Mouse (Mus musculus) kidney, adult 11 months (tissue): ENCODE data around the gene Cux1.

ENCODE experiments used
- DNase-seq: peaks from one replicate; pipeline ENCODE4 v3.0.0; 2022

Gene Cux1

GRCm38 (mm10) chr5:136535976-136536725 lies 31.1 kb downstream of the Cux1 start:
- peak; percentile 62 for DNase-seq

- DNase-seq, result no peak
Observed at GRCm38 (mm10) chr5:136535204-136535603, 32.1 kb downstream of the Cux1 start.

DNA sequence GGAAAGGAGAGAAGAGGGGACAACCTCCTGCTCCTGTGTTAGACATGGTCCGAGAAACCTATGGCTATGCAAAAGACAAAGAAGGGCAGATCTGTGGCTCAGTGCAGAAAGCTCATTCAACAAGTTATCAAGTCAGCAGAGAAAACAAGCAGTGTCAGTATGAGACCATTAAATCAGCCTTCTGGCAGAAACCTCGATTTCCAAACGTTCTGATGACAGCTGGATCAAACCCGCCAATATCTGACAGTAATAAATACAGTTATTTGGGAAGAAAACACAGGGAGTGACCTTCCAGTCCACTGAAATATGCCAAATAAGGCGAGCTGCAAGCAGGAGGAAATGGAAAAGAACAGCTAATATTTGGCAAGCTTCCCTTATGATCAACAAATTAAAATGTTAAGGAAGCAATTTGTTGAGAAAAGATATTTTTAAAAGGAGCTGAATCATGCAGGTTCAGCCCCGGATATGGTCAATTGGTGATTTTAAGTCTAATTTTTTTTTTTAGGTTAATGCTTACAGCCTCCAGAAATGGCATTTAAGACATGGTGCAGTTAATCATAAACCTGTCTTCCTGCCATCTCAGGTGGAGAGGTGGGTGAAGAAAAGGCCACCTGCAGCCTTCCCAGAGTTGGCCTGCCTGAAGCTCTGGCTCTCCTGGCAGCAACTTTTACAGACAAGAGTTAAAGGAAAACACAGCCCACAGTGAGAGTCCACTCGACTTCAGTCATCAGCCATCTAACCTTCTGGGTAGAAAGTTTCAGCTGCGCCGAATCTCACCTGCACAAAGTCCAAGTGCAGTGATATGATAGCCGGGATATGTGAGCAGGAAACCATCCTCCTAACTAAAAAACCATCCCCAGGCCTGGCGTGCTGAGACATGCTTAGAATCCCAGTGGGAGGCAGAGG lies 33.7 kb downstream of the Cux1 start:
- DNase-seq, result peak; percentile 78

DNA sequence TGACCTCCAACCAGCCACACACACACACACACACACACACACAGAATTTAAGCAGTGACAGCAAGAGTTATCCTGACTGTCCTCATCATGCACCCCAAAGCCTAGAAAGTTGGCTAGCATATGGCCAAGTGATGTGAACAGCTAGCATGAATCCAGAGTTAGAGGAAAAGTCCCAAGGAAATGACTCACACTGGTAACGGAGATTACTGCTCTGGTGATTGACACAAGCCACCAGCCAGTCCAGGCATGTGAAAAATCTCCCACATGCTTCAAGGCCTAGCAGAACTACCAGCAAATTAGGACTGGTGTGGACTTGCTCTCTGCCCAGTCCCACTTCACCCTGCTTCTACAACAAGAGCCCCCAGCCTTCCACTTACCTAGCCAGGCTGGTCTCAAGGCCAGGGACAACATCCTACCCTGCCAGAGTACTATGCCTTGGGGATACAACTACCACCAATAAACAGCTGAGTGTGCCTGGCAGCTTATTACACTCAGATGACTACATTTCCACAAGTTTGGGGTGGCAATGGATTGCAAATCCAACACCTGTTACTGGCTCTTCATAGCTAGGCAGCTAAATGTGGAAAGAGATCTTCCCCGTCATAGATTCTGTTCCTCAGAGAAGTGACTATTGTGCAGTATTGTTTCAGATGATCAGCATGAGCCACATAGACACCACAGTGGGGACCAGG lies 35.5 kb downstream of the Cux1 start:
- DNase-seq, result no peak

DNA sequence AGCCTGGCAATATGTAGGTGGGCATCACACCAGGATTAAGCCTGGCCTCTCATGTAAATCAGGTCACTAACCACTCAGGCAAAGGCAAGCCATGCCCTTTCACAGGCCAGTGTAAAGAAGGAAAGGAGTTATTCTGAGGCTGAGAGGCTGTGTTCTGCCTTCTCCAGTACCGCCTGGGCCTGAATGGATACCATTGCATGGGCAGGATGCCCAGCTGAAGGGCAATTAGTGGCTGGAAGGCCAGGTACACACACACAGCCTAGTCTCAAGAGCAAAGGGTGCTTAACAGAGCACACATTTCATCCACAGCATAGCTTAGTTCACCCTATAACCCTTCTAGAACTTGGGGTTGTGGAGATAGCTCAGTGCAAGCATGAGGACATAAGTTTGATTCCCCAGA lies 36.4 kb downstream of the Cux1 start:
- DNase-seq, result peak; percentile 79

GRCm38 (mm10) chr5:136529165-136529564 lies 38.1 kb downstream of the Cux1 start:
- DNase-seq, result no peak

GRCm38 (mm10) chr5:136527871-136528270 lies 39.4 kb downstream of the Cux1 start:
- DNase-seq, result no peak

GRCm38 (mm10) chr5:136526545-136526909 lies 40.8 kb downstream of the Cux1 start:
- DNase-seq, result no peak

GRCm38 (mm10) chr5:136525896-136526544 lies 41.3 kb downstream of the Cux1 start:
- no peak for DNase-seq

DNA sequence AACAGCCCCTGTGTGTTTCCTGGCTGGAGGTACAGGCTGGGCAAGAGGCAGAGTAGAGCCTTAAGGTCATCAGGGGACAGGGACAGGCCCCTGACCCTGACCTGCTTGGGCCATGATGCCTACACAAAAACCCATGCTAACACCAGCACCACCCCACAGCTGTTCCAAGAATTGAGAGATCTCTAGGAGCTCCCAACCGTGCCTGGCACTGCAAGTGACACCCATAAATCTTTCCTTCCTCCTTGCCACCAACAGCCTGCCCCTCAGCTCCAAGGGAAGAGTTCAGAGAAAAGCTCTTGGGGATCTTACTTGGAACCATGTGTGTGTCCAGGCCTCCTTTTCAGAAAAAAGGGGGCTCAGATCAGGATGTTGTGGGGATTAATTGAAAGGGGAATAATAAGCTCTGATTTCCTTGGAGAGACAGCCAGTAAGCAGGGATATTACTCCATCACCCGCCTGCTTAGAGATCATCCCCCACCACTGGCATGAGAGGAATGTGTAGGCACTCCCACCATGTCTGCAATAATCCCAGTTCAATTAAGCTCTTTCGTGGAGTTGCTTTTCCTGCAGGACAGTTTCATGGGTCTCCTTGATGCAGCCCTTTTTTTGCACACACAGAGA lies 44.3 kb downstream of the Cux1 start:
- DNase-seq, result no peak

DNA sequence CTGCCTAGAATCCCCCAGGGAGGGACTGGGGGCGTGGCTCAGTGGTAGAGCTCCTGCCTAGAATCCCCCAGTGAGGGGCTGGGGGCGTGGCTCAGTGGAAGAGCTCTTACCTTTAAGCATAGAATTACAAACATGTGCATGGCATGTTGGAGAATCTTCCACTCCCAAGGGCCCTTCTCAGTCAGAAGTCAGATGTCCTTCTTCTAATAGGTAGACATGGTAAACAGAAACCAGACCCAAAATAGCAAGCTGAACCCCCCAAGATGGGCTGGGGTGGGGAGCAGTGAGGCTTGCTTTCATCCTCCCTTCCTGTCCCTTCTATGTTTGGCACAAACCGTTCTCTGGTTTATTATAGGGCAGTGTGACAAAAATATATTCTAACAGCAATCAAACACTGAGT lies 45.6 kb downstream of the Cux1 start:
- no peak for DNase-seq

DNA sequence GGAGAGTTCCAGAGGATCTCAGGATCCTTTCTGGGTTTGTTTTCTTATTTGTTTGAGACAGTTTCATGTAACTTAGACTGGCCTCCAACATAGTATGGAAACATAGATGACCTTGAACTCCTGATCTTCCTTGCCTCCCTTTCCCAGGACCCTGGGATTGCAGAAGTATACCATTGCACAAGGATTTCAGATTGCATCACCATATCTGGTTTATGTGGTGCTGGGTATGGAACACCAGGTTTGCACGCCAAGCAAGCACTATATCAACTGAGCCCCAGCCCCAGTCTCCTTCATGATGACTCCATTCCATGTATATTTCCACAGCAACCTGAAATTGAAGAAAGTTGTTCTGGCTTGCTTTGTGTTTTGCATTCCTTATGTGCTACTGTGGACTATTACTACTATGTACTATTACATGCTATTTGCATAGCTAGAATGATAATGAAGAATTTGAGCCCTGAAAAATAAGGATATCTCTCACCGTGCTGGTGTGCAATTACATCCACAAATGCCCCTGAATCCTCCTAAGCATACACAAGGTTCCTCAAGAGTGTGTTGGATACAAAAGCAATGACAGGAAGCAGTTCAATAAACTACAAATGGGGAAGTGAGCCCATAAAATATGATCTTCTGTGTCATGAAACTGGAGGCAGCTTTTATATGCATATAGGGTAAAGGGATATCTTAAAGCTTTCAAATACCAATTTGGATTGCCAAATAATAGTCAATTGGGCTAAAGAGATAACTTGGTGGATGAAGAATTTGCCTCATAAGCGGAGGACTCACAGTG lies 48.4 kb downstream of the Cux1 start:
- DNase-seq, result no peak

GRCm38 (mm10) chr5:136517510-136517909 lies 49.8 kb downstream of the Cux1 start:
- no peak for DNase-seq

DNA sequence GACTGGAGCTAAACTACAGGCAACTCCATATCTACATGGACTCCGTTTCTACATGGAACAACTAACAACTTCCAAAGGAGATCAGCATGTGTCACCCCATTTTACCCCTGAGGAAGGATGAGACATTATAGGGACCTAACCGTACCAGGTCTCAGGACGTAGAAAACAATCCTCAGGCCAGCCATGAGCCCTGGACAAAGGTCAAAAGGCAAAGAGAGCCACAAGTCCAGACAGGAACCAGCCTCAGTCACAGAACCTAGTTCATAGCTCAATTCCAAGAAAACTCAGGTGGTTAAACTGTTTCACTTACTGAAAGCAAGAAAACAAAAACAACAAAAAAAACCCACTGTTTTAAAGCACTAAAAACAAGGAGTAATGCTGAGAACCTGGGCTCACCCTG lies 50.7 kb downstream of the Cux1 start:
- DNase-seq, result peak; percentile 52

DNA sequence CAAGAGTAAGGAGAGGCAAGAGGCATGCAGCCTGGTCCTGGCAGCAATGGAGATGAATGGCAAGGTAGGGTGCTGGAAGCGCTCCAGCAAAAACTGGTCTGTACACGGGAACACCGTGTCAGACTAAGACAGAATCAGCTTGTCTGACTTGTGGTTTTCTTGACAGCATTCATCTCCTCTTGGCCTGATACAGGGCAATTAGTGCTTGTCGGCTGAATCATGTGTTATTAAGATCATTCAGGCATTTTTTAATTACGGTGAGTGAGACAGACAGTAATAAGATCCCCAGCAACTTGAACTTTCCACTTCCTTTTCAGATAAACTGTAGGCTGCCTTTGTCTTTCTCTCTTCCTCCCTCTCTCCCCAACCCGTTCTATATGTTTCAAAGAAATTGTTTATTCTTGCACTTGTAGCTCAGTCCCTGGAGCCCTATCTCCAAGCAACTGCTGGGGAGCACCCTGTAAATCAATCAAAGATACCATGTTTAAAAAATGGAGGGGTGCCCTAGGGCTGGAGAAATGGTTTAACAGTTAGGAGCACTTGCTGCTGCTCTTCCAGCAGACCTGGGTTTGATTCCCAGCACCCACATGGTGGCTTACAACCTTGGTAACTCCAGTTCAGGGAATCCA lies 53.1 kb downstream of the Cux1 start:
- DNase-seq, result no peak

DNA sequence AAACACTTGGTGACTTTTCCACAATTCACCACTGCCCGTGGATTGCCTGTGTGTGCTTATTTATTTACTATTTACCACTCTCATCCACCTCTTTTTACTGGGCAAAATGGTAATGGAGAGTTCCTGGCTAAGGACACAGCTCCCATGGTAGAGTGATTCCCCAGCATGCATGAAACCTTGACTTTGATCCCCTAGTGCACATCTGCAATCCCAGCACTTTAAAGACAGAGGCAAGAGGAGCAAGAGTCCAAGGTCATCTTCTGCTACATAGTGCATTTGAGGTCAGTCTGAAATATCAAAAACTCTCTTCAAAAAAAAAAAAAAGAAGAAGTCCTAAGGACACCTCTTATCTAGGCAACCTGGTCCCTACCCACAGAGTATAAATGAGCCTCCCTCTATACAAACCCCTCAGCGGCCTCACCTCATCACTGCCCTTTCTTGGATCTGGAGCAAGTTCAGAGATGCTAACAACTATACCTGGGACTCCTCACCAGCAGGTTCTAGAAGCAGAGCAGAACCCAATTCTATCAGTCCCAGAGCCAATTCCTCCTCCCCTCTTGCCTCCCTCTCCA lies 55.1 kb downstream of the Cux1 start:
- peak; percentile 70 for DNase-seq

GRCm38 (mm10) chr5:136511378-136511777 lies 55.9 kb downstream of the Cux1 start:
- DNase-seq, result no peak

GRCm38 (mm10) chr5:136510609-136511008 lies 56.7 kb downstream of the Cux1 start:
- DNase-seq, result no peak

- DNase-seq, result peak; percentile 39
Observed at GRCm38 (mm10) chr5:136507629-136508028, 59.7 kb downstream of the Cux1 start.

DNA sequence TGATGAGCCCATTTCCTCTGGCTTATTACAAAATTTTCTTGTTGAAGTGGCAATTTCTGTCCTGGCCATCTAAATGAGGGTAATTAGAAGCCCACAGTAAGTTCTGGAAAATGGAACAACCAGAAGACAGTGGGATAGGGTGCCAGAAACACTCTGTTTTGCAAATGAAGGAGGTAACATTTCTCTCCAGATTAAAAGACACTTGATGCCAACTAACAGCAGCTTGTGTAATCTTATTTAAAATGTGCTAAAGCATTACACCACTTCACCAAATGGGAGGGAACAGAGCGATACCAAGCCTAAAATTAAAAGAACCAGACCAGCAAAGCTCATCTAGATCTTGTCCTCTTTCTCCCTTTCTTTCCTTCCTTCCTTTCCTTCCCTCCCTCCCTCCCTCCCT lies 61.0 kb downstream of the Cux1 start:
- DNase-seq, result no peak
